Mouse (Mus musculus): Measurements from ENCODE around the gene Mrpl4.

Gene Mrpl4

GRCm38 (mm10) chr9:21018600-21018999 is 16.1 kb downstream of the Mrpl4 start:
- DNase-seq = no peak

DNA sequence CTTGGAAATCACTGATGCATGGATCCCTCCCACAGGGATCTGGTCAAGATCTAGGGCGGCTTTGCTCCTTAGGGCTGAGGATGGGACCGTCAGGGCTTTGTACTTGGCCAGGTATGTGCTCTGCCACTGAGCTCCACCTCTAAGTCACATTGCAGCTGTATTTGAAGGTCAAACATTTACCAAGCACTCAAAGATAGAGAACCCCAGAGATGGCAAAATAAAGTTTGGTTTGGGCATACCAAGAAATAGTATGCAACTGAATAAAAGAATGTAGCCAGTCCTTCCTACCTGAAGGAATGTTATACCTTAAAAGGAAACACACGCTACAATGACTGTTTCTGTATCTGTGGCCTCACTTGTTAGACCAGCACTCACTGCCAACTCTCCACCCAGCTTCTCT is 18.8 kb downstream of the Mrpl4 start:
- no peak for DNase-seq

- DNase-seq = no peak
Measured at GRCm38 (mm10) chr9:21022288-21022687, 19.8 kb downstream of the Mrpl4 start.

DNA sequence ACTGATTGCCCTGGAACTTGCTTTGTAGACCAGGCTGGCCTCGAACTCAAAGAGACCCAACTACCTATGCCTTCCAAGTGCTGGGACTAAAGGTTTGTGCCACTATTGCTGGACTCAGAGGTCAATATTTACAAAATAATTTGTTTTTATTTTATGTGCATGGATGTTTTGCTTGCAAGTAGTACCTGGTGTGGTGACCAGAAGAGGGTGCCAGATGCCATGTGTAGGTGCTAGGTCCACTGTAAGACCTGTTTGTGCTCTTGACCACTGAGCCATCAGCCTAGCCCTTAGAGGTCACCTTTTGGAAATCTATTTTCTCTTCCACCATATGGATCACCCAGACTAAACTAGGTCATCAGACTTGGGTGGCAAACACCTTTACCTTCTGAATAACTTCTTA is 20.2 kb downstream of the Mrpl4 start:
- DNase-seq = no peak

- DNase-seq = no peak
Measured at GRCm38 (mm10) chr9:21025258-21025810, 22.8 kb downstream of the Mrpl4 start.

DNA sequence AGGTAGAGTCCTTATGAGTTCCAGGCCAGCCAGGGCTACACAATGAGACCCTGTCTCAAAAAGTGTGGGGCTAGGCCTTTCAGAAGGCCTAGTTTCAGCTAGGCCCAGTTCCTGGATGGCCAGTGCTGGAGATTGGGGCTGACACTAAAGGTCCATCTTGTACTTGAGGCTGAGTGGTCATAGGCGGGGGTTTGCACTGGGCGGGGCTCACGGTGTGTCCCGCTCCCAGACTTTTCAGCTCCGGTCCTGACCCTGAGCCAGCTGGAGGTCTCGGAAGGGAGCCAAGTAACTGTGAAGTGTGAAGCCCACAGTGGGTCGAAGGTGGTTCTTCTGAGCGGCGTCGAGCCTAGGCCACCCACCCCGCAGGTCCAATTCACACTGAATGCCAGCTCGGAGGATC is 24.3 kb downstream of the Mrpl4 start:
- no peak for DNase-seq

DNA sequence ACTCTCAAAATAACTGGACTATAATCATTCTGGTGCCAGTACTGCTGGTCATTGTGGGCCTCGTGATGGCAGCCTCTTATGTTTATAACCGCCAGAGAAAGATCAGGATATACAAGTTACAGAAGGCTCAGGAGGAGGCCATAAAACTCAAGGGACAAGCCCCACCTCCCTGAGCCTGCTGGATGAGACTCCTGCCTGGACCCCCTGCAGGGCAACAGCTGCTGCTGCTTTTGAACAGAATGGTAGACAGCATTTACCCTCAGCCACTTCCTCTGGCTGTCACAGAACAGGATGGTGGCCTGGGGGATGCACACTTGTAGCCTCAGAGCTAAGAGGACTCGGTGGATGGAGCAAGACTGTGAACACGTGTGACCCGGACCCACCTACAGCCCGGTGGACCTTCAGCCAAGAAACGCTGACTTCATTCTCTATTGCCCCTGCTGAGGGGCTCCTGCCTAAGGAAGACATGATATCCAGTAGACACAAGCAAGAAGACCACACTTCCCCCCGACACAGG is 25.3 kb downstream of the Mrpl4 start:
- DNase-seq = no peak

GRCm38 (mm10) chr9:21028560-21029110 is 26.1 kb downstream of the Mrpl4 start:
- no peak for DNase-seq

DNA sequence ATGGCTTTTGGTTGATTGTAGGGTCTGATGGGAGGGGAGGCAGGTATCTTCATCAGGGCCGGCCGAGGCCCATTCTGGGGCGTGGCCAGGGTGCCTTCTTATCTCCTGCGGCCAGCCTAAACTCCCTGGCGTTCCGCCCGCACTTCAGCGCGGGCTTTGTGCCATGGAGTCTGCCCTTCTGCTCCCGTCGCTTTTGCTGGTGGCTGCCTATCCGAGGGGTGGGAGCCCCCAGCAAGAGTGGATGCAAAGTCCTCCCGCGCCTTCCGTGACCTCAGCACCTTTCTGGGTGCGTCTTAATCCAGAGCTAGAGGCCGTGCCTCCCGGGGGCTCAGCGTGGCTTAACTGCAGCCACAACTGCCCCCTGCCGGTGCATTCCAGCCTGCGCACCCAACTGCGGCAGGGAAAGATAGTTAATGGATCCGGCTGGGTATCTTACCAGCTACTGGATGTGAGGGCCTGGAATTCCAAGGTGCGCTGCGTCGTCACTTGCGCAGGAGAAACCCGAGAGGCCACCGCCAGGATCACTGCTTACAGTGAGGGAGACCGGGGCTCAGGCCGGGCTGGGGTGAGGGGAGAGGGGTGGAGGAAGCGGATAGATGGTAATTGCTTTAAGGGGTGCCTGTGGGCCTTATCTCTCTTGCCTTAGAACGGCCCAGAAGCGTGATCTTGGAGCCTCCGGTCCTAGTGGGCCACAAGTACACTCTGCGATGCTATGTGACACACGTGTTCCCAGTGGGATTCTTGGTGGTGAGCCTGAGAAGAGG is 26.9 kb downstream of the Mrpl4 start, which contains the start of gene Icam4:
Icam4 (plus strand) TSS at position 83 of the 764 bp plus-strand sequence.
- peak; percentile 84 for DNase-seq

DNA sequence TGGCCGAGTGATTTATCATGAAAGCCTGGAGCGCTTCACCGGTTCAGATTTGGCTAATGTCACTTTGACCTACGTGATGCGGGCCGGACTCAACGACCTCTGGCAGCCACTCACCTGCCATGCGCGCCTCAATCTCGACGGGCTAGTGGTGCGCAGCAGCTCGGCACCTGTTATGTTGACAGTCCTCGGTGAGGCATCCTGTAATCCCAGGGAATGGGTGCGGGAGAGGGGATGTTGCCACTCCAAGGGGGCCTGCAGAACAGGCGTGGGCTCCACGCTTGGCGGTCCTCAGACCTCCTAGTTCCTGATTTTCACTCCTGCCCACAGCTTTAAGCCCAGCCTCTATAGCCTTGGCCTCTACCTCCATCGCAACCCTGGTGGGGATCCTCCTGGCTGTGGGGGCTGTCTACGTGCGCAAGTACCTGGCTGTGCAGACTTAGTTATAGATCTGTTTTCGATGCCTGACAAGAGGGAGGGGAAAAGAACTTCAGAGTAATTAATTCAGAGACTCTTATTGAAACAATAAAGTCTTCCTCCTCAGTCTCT is 27.6 kb downstream of the Mrpl4 start:
- no peak for DNase-seq

DNA sequence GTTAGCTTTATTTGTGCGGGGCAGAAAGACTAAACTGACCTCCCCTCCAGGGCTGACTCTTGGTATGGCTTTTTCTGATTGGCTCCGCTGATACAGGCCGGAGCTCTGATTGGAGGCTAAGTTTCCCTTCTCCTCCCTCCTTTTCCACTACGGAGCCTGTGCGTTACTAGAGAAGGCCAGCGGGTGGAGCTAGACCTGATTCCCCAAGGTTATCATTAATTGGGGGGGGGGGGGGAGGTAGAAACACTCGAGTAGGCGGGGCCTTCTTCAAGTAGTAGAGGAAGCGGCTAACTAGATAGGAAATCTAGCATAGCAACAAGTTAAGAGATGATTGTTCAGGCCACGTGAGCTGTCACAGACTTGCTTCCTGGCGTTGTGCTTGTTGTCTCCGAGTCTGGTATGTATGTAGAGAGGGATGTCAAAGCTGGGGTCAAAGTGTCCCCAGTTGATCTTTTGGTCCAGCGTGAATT is 28.3 kb downstream of the Mrpl4 start:
- peak; percentile 92 for DNase-seq

DNA sequence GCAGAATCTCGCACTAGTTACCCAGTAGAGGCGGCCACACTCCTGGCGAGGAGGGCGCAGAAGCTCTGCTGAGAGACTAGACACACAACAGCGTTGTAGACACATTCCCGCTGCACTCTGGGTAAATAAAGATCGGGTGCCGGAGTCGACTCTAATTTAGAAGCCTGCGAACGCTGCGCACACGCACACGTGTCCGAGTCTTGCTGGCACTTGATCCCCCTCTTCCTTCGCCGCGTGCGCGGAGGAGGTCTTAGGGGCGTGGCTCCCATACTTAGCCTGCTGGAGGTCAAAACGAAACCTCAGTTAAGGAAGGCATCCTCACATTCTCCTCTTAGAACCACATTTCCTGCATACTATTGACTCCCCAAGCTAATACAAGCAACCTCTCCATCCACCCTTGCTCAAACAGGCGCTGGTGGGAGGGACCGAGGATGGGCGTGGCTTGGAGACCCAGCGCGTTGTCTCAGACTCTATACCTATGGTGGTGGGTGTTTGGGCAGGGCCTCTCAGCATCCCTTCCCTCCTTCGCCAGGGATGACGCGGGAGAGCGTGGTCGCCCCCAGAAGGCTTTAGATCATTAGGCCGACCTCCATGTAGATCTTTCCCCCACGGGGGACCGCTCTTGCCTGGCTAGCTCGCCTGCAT is 28.8 kb downstream of the Mrpl4 start:
- DNase-seq = no peak

DNA sequence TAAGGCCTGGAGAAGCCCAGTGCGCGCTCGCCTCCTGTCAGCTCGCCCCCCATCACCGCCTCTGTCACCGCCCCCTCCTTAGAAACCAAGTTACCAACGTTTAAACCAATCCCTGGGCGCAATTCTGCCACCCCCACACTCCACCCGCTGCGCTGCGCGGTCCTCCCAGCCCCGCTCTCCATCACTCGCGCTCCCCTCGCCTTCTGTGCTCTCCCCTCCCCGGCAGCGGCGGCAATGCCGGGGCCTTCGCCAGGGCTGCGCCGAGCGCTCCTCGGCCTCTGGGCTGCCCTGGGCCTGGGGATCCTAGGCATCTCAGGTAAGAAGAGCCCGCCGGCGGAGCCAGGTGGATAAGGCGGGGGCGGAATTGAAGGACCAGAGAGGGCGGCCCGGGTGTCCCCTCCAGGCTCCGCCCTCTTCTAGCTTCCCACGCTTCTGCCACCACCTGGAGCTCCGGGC is 29.4 kb downstream of the Mrpl4 start, which contains the start of gene Icam5:
Icam5 (plus strand) TSS at position 178 of the 456 bp plus-strand sequence.
- DNase-seq = no peak

DNA sequence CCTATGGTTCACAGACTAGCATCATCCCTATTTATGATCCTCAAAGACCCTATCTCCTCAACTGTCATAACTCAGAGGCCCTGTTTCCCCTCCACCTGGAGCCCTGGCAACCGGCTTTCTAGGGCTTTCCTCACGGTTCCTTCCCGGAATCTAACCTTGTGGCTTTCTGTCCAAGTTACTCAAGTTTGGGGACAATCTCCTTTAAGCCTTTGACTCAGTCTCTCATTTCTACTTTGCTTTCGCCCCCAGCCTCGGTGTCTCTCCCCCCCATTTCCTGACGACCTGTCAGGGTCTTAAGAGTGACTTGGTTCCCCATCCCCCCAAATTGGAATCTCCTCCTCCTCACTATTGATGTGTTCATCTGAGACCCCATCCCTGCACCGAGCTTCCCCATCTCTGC is 30.0 kb downstream of the Mrpl4 start:
- DNase-seq = no peak

GRCm38 (mm10) chr9:21033136-21033535 is 30.6 kb downstream of the Mrpl4 start:
- DNase-seq = peak; percentile 89

GRCm38 (mm10) chr9:21034481-21035085 is 32.0 kb downstream of the Mrpl4 start:
- DNase-seq = no peak

GRCm38 (mm10) chr9:21035586-21035985 is 33.0 kb downstream of the Mrpl4 start:
- DNase-seq = no peak

- no peak for DNase-seq
Measured at GRCm38 (mm10) chr9:21036161-21036560, 33.6 kb downstream of the Mrpl4 start.

DNA sequence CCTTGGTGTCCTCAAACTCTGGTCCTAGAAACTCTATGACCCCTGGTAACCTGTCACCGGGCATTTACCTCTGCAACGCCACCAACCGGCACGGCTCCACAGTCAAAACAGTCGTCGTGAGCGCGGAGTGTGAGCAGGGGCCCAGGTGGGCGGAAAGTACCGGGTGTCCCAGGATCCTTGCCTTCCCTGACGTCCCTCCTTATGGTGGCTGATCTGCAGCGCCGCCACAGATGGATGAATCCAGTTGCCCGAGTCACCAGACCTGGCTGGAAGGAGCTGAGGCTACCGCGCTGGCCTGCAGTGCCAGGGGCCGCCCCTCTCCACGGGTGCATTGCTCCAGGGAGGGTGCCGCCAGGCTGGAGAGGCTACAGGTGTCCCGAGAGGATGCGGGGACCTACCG is 34.1 kb downstream of the Mrpl4 start:
- no peak for DNase-seq

- DNase-seq = no peak
Measured at GRCm38 (mm10) chr9:21037481-21037891, 34.9 kb downstream of the Mrpl4 start.

- DNase-seq = no peak
Measured at GRCm38 (mm10) chr9:21039779-21040178, 37.2 kb downstream of the Mrpl4 start.

GRCm38 (mm10) chr9:21041308-21041707 is 38.8 kb downstream of the Mrpl4 start:
- no peak for DNase-seq

- DNase-seq = no peak
Measured at GRCm38 (mm10) chr9:21043563-21043962, 41.0 kb downstream of the Mrpl4 start.

Measured in kidney, adult 11 months (tissue).